In genomic region chr6:99785212-99785611, GRCm38 (mm10) we compare ENCODE assay signal across 17 mouse cellular contexts. TPM values are rescaled to one million over a fixed set of nuclear protein-coding genes. Genes with fewer than 3 reads are reported as not detected.
DNase-seq lines count a peak whose midpoint lies in the region; ATAC-seq and TF ChIP-seq lines count a peak whose summit lies in the region.
"Had no signal": no experiment of that assay in that cellular context is flagged by ENCODE, and none has a peak within 500 bp of the region (broad histone marks: within the 10 kb centered on the region; RNA-seq: fewer than 3 reads in every experiment).

No protein-coding gene starts in this region.

- no peak for TF ChIP-seq POLR2A in CH12.LX (IDR thresholded peaks at IDR 0.05; ENCODE audit: low read depth, low read length)

- H3K9me3 ChIP-seq in heart, embryonic 12.5 days (replicated peaks) = no peaks in the 10 kb centered on the region
- H3K9me3 ChIP-seq in CH12.LX (replicated peaks; ENCODE audit: low read length) = no peaks in the 10 kb centered on the region
- no peaks in the 10 kb centered on the region for H3K9me3 ChIP-seq in midbrain, embryonic 16.5 days (replicated peaks; ENCODE audit: control insufficient read depth, low read length, poor library complexity, severe bottlenecking)
- H3K9me3 ChIP-seq in midbrain, embryonic 15.5 days = no peaks in the 10 kb centered on the region
- H3K9me3 ChIP-seq: liver, embryonic 13.5 days had no signal

- 74% methylated on average over 6 of the region's 6 CpGs for WGBS in heart, embryonic 12.5 days
- WGBS in midbrain, embryonic 16.5 days = 90% methylated on average over 6 of the region's 6 CpGs
- WGBS in midbrain, embryonic 15.5 days = 88% methylated on average over 6 of the region's 6 CpGs

- no peak overlapping the region for H3K4me3 ChIP-seq in heart, embryonic 12.5 days
- H3K4me3 ChIP-seq in CH12.LX (replicated peaks in 1 of 3; ENCODE audit: low read depth in 2 of 3, low read length in 2 of 3, poor library complexity in 1 of 3) = no peak overlapping the region
- no peak overlapping the region for H3K4me3 ChIP-seq in midbrain, embryonic 16.5 days (ENCODE audit: low read depth, low read length)
- H3K4me3 ChIP-seq in midbrain, embryonic 15.5 days = no peak overlapping the region
- H3K4me3 ChIP-seq: liver, embryonic 13.5 days had no signal

- H3K79me2 ChIP-seq in CH12.LX (replicated peaks; ENCODE audit: control insufficient read depth, extremely low read depth, insufficient read depth, poor library complexity, severe bottlenecking) = no peaks in the 10 kb centered on the region

- TF ChIP-seq RAD21 in CH12.LX (IDR thresholded peaks at IDR 0.05; ENCODE audit: low read depth, low read length) = no peak

- no peak overlapping the region for H3K9ac ChIP-seq in heart, embryonic 12.5 days
- H3K9ac ChIP-seq in CH12.LX (ENCODE audit: insufficient read depth, low read depth) = no peak overlapping the region
- no peak overlapping the region for H3K9ac ChIP-seq in midbrain, embryonic 16.5 days (ENCODE audit: low read depth, low read length)
- H3K9ac ChIP-seq in midbrain, embryonic 15.5 days = no peak overlapping the region
- H3K9ac ChIP-seq: liver, embryonic 13.5 days had no signal

- in situ Hi-C loops in CH12.LX (cut with MboI; ENCODE audit: low pct_ligation_motif_present, low pct_unique_long_range_greater_than_20kb, low sequenced_read_pairs) = loop anchor here (25.0 kb wide), 1 partner anchor 123 kb away; the partner anchor contains the start of genes Eif4e3 and Gm20696

- TF ChIP-seq CTCF in CH12.LX (conservative IDR thresholded peaks at IDR 0.05 in 1 of 2, IDR thresholded peaks at IDR 0.05 in 1 of 2; ENCODE audit: low read depth in 2 of 2, low read length in 2 of 2) = no peak

- no peak overlapping the region for H3K27ac ChIP-seq in heart, embryonic 12.5 days (ENCODE audit: poor library complexity, severe bottlenecking)
- no peak overlapping the region for H3K27ac ChIP-seq in CH12.LX (ENCODE audit: insufficient read depth, low read depth)
- no peak overlapping the region for H3K27ac ChIP-seq in midbrain, embryonic 16.5 days (ENCODE audit: low read length)
- no peak overlapping the region for H3K27ac ChIP-seq in midbrain, embryonic 15.5 days
- H3K27ac ChIP-seq: liver, embryonic 13.5 days; stomach, postnatal 0 days had no signal

- H3K4me2 ChIP-seq in heart, embryonic 12.5 days = no peak overlapping the region
- H3K4me2 ChIP-seq in CH12.LX (ENCODE audit: insufficient read depth, low read depth, poor library complexity, severe bottlenecking) = no peak overlapping the region
- H3K4me2 ChIP-seq in midbrain, embryonic 16.5 days (ENCODE audit: low read length) = no peak overlapping the region
- no peak overlapping the region for H3K4me2 ChIP-seq in midbrain, embryonic 15.5 days
- H3K4me2 ChIP-seq: liver, embryonic 13.5 days; midbrain, embryonic 11.5 days had no signal

- H3K36me3 ChIP-seq in heart, embryonic 12.5 days = no peaks in the 10 kb centered on the region
- H3K36me3 ChIP-seq in CH12.LX (replicated peaks in 1 of 2; ENCODE audit: control insufficient read depth in 1 of 2, insufficient read depth in 1 of 2, low read length in 1 of 2) = no peaks in the 10 kb centered on the region
- no peaks in the 10 kb centered on the region for H3K36me3 ChIP-seq in midbrain, embryonic 16.5 days (ENCODE audit: control insufficient read depth, insufficient read depth, low read length)
- no peaks in the 10 kb centered on the region for H3K36me3 ChIP-seq in midbrain, embryonic 15.5 days (replicated peaks)
- H3K36me3 ChIP-seq: liver, embryonic 13.5 days had no signal

- peak; percentile 17 for DNase-seq in heart, adult 8-10 months (ENCODE audit: low spot score)
- DNase-seq in CH12.LX (ENCODE audit: extremely low read depth) = peak; percentile 9
- DNase-seq in kidney, postnatal 14 days = no peak
- DNase-seq: adrenal gland, postnatal 36 days; cerebellum, adult 2 months; gastrocnemius, postnatal 36 days; kidney, postnatal 36 days; liver, embryonic 13.5 days had no signal

- H3K4me1 ChIP-seq in heart, embryonic 12.5 days (replicated peaks) = 0 out of 2 replicates have a peak, but pooled peaks cover 5% of the 10 kb centered on the region
- peaks cover 0 to 20% of the 10 kb centered on the region in 2 experiments; a peak in 3 of 4 replicates for H3K4me1 ChIP-seq in CH12.LX (ENCODE audit: control insufficient read depth in 1 of 2, insufficient read depth in 2 of 2)
- no peaks in the 10 kb centered on the region; the same call in 1 of the 2 replicates for H3K4me1 ChIP-seq in midbrain, embryonic 16.5 days (ENCODE audit: control insufficient read depth, insufficient read depth, low read length)
- no peaks in the 10 kb centered on the region for H3K4me1 ChIP-seq in midbrain, embryonic 15.5 days
- H3K4me1 ChIP-seq: liver, embryonic 13.5 days had no signal

- 0 out of 2 replicates have a peak, but pooled peaks cover 4% of the 10 kb centered on the region for H3K27me3 ChIP-seq in heart, embryonic 12.5 days (replicated peaks)
- H3K27me3 ChIP-seq in CH12.LX (replicated peaks) = no peaks in the 10 kb centered on the region
- H3K27me3 ChIP-seq in midbrain, embryonic 16.5 days (ENCODE audit: control insufficient read depth, insufficient read depth, low read depth, low read length) = no peaks in the 10 kb centered on the region
- H3K27me3 ChIP-seq in midbrain, embryonic 15.5 days (replicated peaks) = no peaks in the 10 kb centered on the region
- H3K27me3 ChIP-seq: liver, embryonic 13.5 days had no signal

- no peak for ATAC-seq in heart, embryonic 12.5 days (ENCODE audit: insufficient number of reproducible peaks, low FRiP score)
- peak; percentile 99 for ATAC-seq in common myeloid progenitor, adult 5-6 weeks (replicated peaks; ENCODE audit: low read depth, poor library complexity, severe bottlenecking)
- peak; percentile 88 for ATAC-seq in monocyte, adult 5-6 weeks (replicated peaks; ENCODE audit: insufficient number of reproducible peaks, low FRiP score, low TSS enrichment, poor library complexity, severe bottlenecking)
- no peak for ATAC-seq in midbrain, embryonic 16.5 days
- no peak for ATAC-seq in midbrain, embryonic 15.5 days (replicated peaks)

- dilution Hi-C loops in CH12.LX (cut with MboI; ENCODE audit: extremely low pct_ligation_motif_present, extremely low pct_unique_long_range_greater_than_20kb, low sequenced_read_pairs) = no loop called here

- TF ChIP-seq EP300 in CH12.LX (IDR thresholded peaks at IDR 0.05; ENCODE audit: low read length) = no peak

TF ChIP-seq in CH12.LX, 34 proteins besides CTCF, POLR2A, EP300 and RAD21:
- TF ChIP-seq NRF1 (IDR thresholded peaks at IDR 0.05; ENCODE audit: low read depth, low read length) = no peak
- TF ChIP-seq ZC3H11A (IDR thresholded peaks at IDR 0.05; ENCODE audit: low read depth, low read length) = no peak
- TF ChIP-seq CHD2 (IDR thresholded peaks at IDR 0.05; ENCODE audit: low read length) = no peak
- TF ChIP-seq MYC (IDR thresholded peaks at IDR 0.05; ENCODE audit: low read depth, low read length) = no peak
- TF ChIP-seq IRF4 (IDR thresholded peaks at IDR 0.05; ENCODE audit: low read depth, low read length) = no peak

RNA-seq across cellular contexts. Expression of gene Prok2, which starts 59.0 kb away (rescaled TPM):
- total RNA-seq in heart, adult 8-10 months (2022) = not detected
- polyA plus RNA-seq in heart, embryonic 12.5 days (2016; fragmentation: Nextera tagmentation; extraction: Ambion mirVana) = not detected in 2 replicates
- total RNA-seq in CH12.LX (2012; rRNA removed) (not detected in 2 replicates), CH12.LX (2014; rRNA removed) (not detected in 2 replicates)
- polyA plus RNA-seq in CH12.LX (2012; ENCODE audit: insufficient read length, low read depth) = 0.21 TPM in 1 of 2 replicates, not detected in the other
- not detected in 2 replicates for total RNA-seq in common myeloid progenitor, adult 5-6 weeks (2017)
- not detected in 3 replicates for total RNA-seq in monocyte, adult 5-6 weeks (2017)
- polyA plus RNA-seq in midbrain, embryonic 16.5 days (2015; fragmentation: Nextera tagmentation; extraction: Ambion mirVana) = 0.74 and 1.3 TPM in 2 replicates
- 0.54 and 0.71 TPM in 2 replicates for polyA plus RNA-seq in midbrain, embryonic 15.5 days (2015; fragmentation: Nextera tagmentation; extraction: Ambion mirVana)
- total RNA-seq: adrenal gland, postnatal 36 days; gastrocnemius, postnatal 36 days; heart, postnatal 25 days had no signal
- polyA plus RNA-seq: cerebellum, adult 2 months; intestine, embryonic 14.5 days; liver, embryonic 13.5 days; midbrain, embryonic 11.5 days had no signal

Comparison
In these comparisons a context has a peak if more than half of its experiments do, and no peak if none do; other contexts are left out.
1. ATAC-seq: peak in common myeloid progenitor, adult 5-6 weeks (single experiment) and monocyte, adult 5-6 weeks (single experiment); none in heart, embryonic 12.5 days (single experiment), midbrain, embryonic 16.5 days (single experiment) and midbrain, embryonic 15.5 days (single experiment).